Mouse (Mus musculus) liver, postnatal 0 days (tissue): ENCODE measurements around the gene Tnni2.

Experiments used
- CTCF ChIP-seq: sonication (generic); IDR thresholded peaks from 2 replicates; pipeline ENCODE4 v1.5.1; 2016; ENCODE audit warnings: antibody characterized with exemption, low read depth
- EP300 ChIP-seq: IDR thresholded peaks from 2 replicates; pipeline ENCODE4 v1.6.1; 2016; ENCODE audit warnings: antibody characterized with exemption, low read depth, mild to moderate bottlenecking

DNA sequence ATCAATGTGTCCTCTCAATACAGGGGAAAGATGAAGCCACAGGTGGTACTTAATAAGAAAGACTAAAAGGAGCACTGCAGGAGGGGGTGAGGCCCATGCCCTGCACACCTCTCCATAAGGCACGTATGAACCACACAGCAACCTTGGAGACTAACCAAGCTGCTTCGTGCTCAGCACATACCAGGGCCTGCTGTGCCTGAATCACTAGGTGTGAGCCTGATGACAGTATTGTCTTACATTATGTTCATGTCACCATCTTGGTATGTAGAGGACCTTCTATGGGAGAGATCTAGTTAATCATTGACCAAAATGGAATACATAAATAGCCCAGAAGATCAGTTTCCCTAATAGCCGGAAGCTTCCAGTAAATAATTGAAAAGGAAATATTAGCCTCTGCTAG is 32.0 kb upstream of the Tnni2 start:
- TF ChIP-seq CTCF = no peak
- no peak for TF ChIP-seq EP300
